8 mouse cellular contexts compared by ENCODE assay signal in the genomic region with DNA sequence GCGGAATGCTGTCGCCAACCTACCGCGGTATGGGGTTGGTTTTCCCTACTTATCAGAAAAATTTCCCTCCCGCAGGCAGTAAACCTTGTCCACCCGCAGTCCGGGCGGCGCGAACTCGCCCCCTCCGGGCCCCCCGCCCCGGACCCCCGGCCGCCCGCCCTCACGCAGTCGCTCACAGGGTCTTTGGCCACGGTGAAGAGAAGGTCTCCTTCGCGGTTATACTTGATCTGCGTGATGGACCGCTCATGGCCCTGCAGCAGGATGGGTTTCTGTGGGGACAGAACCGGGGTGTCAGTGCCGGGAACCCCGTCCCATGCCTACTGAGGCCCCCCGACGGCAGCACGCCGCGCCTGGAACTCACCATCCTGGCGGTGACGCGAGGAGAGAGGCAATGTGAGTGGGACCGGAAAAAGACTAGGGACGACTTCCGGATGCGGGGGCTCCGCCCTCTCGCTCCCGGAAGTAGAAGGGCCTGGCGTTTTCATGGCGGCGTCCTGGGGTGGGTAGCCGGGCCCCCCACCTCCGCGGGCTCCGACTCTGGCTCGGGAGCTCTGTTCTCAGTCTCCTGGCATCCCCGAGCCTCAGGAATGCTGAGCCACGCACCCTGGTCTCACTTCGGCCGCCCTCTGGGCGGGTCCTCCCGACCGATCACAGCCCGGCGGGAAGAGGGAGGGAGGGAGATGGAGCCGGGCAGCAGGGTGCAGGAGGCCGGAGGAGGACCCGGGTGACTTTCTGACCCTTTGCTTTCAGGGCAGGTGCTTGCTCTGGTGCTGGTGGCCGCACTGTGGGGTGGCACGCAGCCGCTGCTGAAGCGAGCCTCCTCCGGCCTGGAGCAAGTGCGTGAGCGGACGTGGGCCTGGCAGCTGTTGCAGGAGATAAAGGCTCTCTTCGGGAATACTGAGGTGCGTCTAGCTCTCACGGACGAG. TPM values are rescaled to one million over a fixed set of nuclear protein-coding genes. Genes with fewer than 3 reads are reported as not detected.
A peak's percentile ranks its signal among the peaks of the same experiment; 100 is the strongest.
DNase-seq lines count a peak whose midpoint lies in the region; ATAC-seq lines count a peak whose summit lies in the region.

Gene Eif3i, minus strand, starts transcription at position 416 of the 926 bp plus-strand sequence.
Gene Tmem234, plus strand, starts transcription at position 436 of the 926 bp plus-strand sequence.

- H3K27ac ChIP-seq in hindbrain, embryonic 14.5 days = peak within 1 kb of the TSS; percentile 82

- peak within 1 kb of the TSS; percentile 91 for H3K4me2 ChIP-seq in hindbrain, embryonic 14.5 days (replicated peaks)

- no peaks in the 10 kb centered on the region for H3K9me3 ChIP-seq in hindbrain, embryonic 14.5 days (ENCODE audit: control insufficient read depth, low read length)
- H3K9me3 ChIP-seq in megakaryocyte, embryonic 14.5 days = no peaks in the 10 kb centered on the region

- H3K4me1 ChIP-seq in hindbrain, embryonic 14.5 days (replicated peaks; ENCODE audit: control insufficient read depth, insufficient read depth, low read length) = peaks cover 26% of the 10 kb centered on the region
- peaks cover 54% of the 10 kb centered on the region for H3K4me1 ChIP-seq in megakaryocyte, embryonic 14.5 days

- WGBS in hindbrain, embryonic 14.5 days = under 1% methylated on average over 72 of the region's 74 CpGs

- peak within 1 kb of the TSS; percentile 100 for H3K4me3 ChIP-seq in hindbrain, embryonic 14.5 days (replicated peaks; ENCODE audit: low read length)
- peak within 1 kb of the TSS; percentile 99 for H3K4me3 ChIP-seq in megakaryocyte, embryonic 14.5 days (replicated peaks)

- peak; percentile 78 to 82 for DNase-seq in cerebellum, postnatal 36 days
- peak; percentile 76 to 85 for DNase-seq in frontal cortex, postnatal 36 days (ENCODE audit: low spot score in 2 of 2)
- DNase-seq in hindbrain, embryonic 14.5 days (ENCODE audit: low spot score) = peak; percentile 84
- peak; percentile 53 to 74 for DNase-seq in left cerebral cortex, adult 8-10 months (ENCODE audit: low spot score in 2 of 2)
- peak; percentile 80 to 83 for DNase-seq in right cerebral cortex, adult 2 months (ENCODE audit: low spot score in 2 of 2)
- peak; percentile 41 for DNase-seq in urinary bladder, postnatal 10 days (ENCODE audit: low spot score)

- H3K9ac ChIP-seq in hindbrain, embryonic 14.5 days = peak within 1 kb of the TSS; percentile 97

- peak; percentile 96 for ATAC-seq in activated CD4-positive, CD25-positive, alpha-beta regulatory T cell, adult 4 months
- peak; percentile 91 for ATAC-seq in hindbrain, embryonic 14.5 days (ENCODE audit: low FRiP score)

- H3K36me3 ChIP-seq in hindbrain, embryonic 14.5 days (replicated peaks; ENCODE audit: control insufficient read depth, insufficient read depth) = peaks cover 51% of the 10 kb centered on the region
- H3K36me3 ChIP-seq in megakaryocyte, embryonic 14.5 days (replicated peaks; ENCODE audit: low read length) = peaks cover 65% of the 10 kb centered on the region

- H3K27me3 ChIP-seq in hindbrain, embryonic 14.5 days (ENCODE audit: control insufficient read depth, insufficient read depth, low read length) = no peaks in the 10 kb centered on the region
- no peaks in the 10 kb centered on the region for H3K27me3 ChIP-seq in megakaryocyte, embryonic 14.5 days (replicated peaks)

RNA-seq across cellular contexts. Expression of gene Eif3i, which starts in this region (rescaled TPM):
- polyA plus RNA-seq in activated CD4-positive, CD25-positive, alpha-beta regulatory T cell, adult 4 months (2017; shearing (Covaris generic)) = 100 to 1,000 TPM; 377 to 435 TPM
- polyA plus RNA-seq in hindbrain, embryonic 14.5 days (2014; fragmentation: Nextera tagmentation; extraction: Ambion mirVana) = 226 and 227 TPM in 2 replicates
- 100 to 1,000 TPM; 120 to 131 (median 124) TPM for total RNA-seq in left cerebral cortex, adult 8-10 months (2022)
- 54.3 and 121 TPM in 2 replicates for polyA plus RNA-seq in megakaryocyte, embryonic 14.5 days (2012; ENCODE audit: insufficient read depth, low replicate concordance)

RNA-seq across cellular contexts. Expression of gene Tmem234, which starts in this region (rescaled TPM):
- polyA plus RNA-seq in activated CD4-positive, CD25-positive, alpha-beta regulatory T cell, adult 4 months (2017; shearing (Covaris generic)) = 100 to 1,000 TPM; 296 to 341 TPM
- 166 and 188 TPM in 2 replicates for polyA plus RNA-seq in hindbrain, embryonic 14.5 days (2014; fragmentation: Nextera tagmentation; extraction: Ambion mirVana)
- total RNA-seq in left cerebral cortex, adult 8-10 months (2022) = 10 to 100 TPM; 86.5 to 90.9 (median 89.3) TPM
- 305 and 342 TPM in 2 replicates for polyA plus RNA-seq in megakaryocyte, embryonic 14.5 days (2012; ENCODE audit: insufficient read depth, low replicate concordance)

Comparison
In these comparisons a context has a peak if more than half of its experiments do, and no peak if none do; other contexts are left out.
1. Peak in every context shown above with its lines: DNase-seq, ATAC-seq, H3K4me3 ChIP-seq and H3K27ac ChIP-seq.